Mouse (Mus musculus) bone marrow macrophage, adult 2 months (primary cell): ENCODE measurements around the gene Hspa12a.

Experiments
- CTCF ChIP-seq: IDR thresholded peaks from 2 replicates; pipeline ENCODE4 v1.5.1; 2012; ENCODE audit warnings: low read depth, mild to moderate bottlenecking, low read length, moderate library complexity
- POLR2A ChIP-seq: IDR thresholded peaks from 2 replicates; pipeline ENCODE4 v1.6.1; 2012; ENCODE audit warnings: mild to moderate bottlenecking, low read depth, low read length, borderline replicate concordance

DNA sequence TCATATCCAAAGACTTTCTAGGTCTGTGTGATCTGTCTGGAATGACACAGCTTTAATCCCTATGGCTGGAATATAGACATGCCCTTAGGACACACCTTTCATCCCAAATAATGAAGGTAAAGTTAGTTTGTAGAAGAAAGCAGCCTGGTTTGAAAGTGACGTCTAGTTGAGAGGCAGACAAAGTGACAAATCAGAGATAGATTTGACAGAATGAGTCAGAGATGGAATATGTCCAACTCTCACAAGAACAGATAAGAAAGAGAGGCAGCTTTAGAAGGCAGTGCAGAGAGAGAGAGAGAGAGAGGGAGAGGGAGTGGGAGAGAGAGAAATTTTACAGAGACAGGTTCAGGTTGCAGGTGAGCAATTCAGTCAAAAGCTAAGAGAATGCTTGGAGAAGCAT is 119.1 kb downstream of the Hspa12a start:
- TF ChIP-seq POLR2A (no peak), CTCF (no peak)
